Mouse (Mus musculus): ENCODE measurements around the gene Rab3ip. TPM values are rescaled to one million over a fixed set of nuclear protein-coding genes. Genes with fewer than 3 reads are reported as not detected.

Rab3ip gene
- total RNA-seq, 2 experiments from 2014 or later, result 64.9 to 67.7 TPM

DNA sequence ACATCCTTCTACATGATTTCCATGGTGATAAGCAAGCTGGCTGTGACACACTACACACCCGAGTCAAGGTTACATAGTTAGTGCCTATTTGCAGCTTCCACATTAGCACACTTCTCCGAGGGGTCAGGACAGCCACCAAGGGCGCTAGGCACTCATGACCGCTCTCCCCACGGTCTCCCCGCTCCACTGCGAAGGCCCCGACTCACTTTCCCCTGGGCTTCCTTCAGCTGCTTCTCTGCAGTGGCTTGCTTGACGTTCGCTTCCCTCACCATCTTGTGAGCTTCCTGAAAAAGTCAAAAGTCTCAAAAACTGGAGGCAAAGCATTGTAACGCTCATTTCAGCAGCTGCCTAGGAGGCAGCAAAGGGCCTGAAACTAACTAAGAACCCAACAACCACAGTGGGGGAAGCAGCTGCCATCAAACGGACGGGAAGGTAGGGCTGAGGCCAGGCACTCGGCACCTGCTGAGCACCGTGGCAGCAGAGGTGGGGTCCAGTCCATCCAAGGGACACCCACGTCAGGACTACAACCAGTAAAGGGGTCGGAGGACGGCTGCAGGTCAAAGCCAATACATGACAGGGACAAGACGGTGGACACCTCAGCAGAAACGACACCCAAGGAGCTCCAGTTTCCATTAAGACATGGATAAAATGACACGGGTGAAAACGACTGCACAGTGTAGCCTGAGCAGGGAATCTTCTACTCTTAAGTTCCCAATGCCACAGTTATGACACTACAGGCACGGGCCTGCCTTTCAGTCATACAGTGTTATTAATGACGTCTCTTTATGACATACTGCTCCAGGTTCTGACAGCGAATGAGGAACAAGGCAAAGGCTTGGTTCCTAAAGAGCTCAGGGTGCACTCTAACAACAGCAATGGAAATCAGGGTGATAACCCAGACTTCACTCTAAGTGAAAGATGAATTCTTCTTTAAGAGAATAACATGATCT lies 30.9 kb downstream of the Rab3ip start:
- DNase-seq, result no peak

DNA sequence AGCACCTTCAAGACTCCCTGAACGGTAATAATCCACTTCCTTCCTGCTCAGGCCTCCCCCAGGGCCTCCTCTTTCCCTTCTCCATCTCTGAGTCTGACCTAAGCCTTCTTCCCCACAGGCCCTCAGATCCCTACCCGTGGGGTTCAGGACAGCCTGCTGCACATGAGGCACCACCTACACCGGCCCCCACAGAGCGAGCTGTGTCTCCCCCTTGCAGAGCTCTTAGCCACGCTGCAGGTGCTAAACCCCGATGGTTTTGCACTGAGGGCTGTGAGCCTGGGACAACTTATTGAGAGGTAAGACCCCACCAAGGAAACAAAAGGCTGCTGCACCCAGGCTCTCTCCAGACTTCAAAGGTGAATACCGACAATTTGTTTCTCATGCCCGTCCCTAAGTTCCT lies 34.0 kb downstream of the Rab3ip start:
- no peak for DNase-seq

DNA sequence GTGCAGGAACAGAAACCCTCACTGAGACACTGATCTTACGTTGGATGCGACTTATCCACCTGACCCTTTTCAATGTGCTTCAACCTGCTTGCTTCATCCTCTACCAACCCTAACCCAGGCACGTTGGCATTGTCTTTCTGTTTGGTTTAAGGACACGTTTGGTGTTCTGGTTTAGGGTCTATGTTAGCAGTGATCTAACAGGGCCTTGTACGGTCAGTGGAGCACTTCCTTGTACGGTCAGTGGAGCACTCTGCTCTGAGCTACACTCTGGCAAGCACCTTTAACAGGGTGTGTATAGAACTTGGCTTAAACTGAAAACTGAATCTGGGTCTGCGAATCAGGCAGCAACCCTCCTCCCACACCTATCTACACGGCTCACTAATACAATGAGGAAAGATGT lies 35.3 kb downstream of the Rab3ip start:
- DNase-seq, result no peak

DNA sequence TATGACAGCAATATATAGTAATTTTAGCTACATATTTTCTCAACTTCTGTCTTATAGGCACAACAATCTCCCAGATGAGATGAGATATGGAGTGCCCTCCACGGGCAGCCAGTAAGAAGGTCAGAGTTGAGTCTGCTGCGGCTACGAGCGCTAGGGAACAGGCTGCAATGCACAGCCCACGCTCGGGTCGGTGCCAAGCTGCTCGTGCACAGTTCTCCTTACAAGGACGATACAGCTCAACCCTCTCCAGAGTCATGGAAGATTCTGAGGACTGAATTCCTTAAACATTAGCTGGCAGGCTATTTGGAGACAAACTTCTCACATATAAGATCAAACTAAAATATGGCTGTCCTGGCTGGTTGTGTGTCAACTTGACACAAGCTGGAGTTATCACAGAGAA lies 36.0 kb downstream of the Rab3ip start:
- no peak for DNase-seq

DNA sequence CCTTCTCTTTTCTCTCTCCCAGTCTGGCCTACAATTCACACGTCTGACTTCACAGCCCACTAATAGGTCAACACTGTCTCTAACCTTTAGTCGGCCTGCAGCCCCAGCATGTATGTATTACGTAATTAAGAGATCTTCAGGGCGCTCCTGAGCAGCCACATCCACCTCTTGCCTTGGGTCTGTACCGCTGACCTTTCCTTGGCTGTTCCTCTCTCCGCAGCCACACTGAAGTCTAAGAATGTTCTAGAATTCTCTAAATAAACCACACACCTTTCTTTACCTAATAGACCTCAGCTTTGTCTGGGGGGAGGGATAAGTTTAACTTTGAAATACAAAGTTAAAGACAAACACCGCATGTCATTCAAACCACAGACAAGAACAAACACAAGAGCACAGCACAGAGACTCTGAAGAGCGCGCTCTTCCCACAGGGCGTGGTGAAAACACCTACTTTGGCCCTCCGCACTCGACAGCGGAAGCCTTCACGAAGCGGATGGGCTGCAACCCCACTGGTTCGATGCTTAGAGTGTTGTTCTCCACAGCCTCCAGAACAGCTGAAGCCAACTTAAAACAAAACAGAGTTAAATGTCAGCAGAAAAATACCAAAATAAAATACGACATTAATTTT lies 36.8 kb downstream of the Rab3ip start:
- no peak for DNase-seq

DNA sequence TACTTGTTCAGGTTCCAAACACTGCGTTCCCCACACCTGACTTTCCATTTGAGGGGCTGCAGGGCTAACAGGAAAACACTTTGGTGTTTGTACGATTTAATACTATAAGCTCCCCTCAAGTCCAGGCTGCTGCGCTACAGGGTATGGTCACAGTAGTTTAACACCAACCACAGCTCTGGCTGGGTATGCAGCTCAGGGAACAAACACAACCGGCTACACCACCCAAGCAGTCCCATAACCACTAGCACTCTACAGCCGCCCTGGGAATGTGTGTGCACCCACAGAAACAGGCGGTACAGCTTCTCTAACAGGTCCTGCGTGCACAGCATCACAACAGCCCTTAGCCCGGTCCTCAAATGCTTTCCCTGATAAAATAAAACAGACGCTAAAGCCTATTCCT lies 37.7 kb downstream of the Rab3ip start:
- no peak for DNase-seq

DNA sequence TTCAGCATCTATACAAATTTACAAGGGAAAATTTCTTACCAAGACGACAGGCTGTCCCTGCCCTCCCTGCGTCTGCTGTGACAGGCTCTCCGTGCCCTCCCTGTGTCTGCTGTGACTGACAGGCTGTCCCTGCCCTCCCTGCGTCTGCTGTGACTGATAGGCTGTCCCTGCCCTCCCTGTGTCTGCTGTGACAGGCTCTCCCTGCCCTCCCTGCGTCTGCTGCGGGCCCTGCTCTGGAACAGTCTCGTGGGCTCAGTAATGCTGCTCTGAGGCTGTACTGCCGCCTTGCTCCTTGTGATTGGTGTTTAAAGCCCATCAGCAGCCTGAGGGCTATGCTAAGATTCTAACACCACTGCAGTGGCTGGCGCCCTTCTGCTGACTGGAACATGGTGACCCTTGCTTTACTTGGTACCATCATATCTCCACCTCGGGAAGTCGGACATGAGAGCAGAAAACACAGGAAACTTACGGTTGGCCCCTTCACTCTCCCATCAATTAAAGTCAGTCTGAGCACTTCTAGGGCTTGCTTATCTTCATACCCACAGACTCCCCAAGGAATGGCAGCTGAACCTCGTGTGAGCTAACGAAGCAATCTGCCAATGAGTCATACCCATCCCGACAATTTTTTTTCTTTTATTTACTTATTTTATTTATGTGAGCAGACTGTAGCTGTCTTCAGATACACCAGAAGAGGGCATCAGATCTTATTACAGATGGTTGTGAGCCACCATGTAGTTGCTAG lies 41.5 kb downstream of the Rab3ip start:
- DNase-seq, result no peak

DNA sequence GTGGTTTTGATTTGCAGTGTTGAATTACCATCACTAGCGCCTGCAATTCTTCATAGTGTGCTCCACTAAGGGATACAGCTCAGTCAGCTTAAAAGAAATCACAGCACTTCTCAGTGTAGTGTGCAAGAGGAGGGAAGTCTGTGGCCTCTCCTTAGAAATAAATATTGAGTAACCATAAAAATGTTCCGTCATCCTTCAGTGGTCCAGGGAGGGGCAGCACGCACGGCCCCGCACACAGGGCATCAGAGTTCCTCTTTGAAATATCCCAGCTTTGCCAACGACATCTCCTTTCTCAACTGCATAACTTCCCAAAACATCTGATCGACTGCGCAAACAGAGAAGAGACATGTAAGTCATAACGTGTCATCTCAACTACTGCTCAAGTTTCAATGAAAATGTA lies 43.8 kb downstream of the Rab3ip start:
- no peak for DNase-seq

DNA sequence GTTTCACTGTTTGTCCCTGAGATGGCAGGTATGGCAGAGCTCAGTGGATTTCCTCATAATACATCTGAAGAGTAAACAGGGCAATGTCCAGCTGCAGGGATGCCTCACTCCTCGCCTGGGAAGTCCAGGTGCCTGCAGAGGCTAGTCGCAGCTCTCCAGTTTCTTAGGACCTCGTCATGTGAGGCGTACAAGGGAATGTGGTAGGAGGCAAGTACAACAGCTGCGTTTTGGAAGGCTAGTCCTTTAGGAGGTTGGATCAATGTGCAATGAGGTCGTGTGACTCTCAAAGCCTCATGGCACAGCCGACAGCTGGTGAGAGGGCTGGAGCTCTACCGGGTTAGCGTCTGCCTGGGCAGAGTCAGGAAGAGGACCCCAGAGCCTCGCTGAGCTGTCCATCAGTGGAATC lies 46.1 kb downstream of the Rab3ip start:
- DNase-seq, result no peak

DNA sequence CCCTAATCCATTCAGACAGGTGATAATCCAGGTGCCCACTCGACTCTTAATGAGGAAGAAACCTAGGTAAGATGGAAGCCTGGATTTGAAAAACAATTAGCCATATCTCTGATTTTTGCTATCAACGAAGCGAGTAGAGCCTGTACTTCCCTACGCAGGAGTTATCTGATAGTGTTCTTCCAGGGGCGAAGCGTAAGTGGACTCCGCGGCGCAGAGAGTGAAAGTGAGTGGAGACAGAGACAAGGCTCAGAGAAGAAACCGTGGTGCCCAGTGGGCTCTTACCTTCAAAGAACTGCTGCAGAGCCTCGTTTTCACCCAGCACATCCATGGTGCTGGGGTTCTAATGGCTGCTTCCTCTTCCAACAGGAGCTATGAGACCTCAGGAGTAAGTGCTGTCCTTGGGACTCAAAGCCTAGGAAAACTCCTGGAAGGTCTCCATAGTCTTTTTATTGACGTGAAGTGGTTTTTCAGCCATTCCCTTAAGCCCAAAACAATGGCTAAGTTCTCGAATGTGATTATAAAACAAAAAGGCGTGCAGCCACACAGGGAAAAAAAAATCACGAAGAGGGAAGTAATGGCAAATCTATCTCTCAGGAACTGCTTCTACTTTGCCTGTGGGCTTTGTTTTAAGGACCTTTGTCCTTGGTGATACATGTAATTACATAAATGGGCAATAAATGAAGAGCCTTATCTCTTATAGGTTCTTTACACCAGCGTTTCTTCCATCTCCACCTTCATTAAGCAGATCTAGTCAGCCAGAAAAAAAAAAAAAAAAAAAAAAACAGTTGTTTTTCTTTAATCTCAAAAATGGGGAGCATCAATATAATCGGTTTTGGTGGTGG lies 54.0 kb downstream of the Rab3ip start, which contains the start of gene Myrfl:
Gene Myrfl, minus strand, starts transcription at position 584 of the 842 bp plus-strand sequence.
- no peak for DNase-seq

DNA sequence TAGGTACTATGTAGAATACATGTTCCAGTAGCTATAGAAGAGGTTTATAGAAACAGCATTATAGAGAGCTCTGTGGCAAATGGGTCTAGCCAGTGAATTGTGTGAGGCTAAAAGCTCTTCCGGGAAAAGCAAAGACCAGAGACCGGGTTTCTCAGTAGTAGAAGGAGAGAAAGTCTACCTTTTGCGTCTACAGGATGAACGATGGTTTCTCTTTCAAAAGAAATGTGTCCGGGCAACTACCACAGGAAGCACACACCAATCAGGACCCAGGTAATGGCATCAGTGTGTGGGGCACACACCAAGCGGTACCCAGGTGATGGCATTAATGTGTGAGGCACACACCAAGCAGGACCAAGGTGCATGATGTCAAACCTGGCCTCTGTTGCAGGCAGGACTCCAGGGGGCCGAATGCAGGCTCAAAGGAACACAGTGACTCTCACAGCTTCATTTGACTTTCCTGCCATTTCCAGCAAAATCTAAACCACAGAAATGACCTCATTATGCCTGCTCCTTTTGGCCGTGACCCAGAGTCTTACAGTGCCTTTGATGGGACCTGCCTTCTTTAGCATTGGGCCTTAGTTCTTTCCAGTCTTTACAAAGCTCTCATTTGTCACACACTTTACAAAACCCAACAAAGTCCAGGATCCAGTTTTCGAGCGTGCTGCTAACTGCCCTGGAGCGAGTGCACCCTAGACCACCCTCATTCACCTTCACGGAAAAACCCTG lies 55.3 kb downstream of the Rab3ip start:
- DNase-seq, result no peak

DNA sequence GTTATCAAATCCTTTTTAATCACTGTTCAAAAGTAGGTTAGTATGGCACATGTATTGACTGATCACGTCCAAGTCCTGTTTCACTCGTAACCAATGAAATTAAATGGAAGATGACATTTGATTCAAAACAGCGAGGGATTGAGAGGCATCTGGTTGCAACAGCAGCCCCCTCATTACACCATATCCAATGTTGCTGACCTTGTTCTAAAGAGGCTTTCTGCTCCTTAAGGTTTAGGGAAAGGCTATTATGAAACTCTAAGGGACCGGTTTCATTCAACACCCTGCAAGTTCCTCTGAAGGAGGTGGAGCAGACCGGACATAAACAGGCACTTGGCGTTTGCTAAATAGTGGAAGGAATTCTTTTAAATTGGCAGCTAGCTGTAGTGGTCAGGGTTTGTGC lies 56.0 kb downstream of the Rab3ip start:
- DNase-seq, result no peak

DNA sequence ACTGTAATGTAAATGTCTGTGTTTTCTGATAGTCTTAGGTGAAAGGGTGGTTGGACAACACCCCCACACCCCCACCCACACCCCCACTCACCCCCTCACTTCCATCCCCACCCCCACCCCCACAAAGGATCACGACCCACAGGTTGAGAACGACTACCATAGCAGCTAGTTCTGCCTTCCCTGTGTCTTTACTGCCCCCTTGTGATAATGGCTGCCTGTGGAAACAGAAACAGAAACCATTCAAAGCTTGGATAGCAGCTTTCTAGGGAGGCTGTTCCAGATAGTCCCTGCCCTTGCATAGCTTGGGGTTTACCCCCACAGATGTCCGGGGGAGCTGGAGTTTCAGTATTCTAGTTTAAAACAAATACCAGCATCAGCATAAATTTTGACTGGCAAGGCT lies 56.8 kb downstream of the Rab3ip start:
- DNase-seq, result peak in 1 of 2 experiments; percentile 45

DNA sequence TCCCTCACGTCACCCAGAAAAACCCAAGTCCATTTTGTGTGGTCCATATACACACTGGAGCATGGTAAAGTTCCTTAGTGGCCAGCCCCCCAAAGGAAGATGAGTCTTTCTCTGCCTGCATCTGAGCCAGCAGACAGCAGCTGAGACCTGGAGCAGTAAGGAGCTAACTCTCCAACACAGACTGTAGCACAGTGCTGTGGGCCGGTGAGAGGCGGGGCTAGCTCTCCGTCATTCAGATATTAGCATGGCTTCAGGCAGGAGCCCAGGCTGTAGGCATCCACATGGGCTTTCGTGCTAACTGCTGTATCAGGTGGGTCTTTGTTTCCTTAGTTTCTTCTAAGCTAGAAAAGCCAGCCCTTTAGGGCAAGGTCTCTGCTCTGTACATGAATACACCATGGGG lies 60.0 kb downstream of the Rab3ip start:
- DNase-seq, result no peak

DNA sequence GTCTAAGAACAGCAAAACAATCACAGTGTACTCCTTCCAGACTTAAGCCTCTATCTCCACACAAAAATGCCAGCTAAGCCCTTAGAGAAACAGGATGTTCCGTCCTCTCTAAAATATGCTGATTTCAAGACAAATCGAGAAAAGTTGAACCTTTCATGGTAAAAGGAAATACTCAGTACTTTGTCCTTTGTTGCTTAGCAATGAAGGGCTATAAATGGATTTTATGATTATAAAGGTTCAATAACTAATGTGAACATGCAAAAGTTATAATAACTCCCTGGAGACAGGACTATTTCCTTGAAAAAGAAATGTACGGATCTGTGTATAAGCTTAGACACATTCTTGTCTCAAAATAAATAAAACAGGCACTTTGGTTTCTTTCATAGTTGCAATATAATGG lies 66.0 kb downstream of the Rab3ip start:
- no peak for DNase-seq

DNA sequence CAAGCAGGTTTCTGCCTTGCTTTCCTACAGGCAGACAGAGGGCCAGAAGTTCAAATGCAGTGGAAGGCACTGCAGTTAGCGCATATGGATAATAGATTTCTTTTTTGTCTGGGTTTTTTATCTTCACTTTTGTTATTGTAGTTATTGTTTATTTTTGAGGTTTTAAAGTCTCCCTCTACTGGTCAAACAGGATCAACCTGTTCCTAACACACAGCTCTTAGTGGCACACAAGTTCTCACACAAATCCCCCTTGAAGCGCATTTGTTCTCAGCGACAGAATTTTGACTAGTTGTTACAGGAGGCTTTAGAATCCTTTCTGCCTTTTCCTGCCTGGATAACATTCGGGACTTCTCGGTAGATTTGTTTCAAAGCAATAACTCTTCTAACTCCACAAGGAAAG lies 67.0 kb downstream of the Rab3ip start:
- no peak for DNase-seq

DNA sequence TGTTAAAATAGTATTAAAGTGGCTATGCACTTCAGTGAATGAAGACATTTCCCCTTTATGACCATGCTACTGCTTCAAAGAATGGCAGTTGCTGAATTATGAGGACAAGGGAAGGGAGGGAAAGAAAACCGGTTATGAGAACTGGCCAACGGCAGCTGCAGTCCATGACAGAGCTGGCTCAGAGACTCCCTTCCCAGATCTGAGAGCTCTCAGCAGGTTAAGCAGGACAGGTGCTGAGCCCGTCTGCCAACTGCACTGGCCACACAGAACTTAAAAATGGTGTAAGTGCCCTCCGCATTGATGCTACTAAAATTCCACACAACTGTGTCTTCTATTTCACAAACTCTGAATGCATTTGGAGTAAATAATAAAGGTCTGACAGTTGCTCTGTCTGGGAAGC lies 73.1 kb downstream of the Rab3ip start:
- no peak for DNase-seq

DNA sequence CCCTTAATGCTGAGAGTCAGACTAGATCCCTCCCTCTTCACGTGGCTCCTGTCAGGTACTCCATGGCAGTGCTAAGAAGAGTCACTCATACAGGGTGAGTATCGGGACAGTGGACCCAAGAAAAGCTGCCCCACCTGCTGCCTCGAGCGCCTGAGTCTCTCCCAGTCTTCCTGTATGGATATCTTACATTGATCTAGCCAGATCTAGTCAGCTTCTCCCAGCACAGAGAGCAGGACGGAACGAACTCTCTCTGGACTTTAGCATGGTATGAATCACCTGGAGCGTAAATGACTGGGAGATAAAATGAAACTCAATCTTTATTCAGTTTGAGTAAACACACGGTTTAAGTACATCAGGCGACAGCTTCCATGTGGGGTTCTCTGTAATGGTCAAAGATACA lies 76.1 kb downstream of the Rab3ip start:
- DNase-seq, result no peak

DNA sequence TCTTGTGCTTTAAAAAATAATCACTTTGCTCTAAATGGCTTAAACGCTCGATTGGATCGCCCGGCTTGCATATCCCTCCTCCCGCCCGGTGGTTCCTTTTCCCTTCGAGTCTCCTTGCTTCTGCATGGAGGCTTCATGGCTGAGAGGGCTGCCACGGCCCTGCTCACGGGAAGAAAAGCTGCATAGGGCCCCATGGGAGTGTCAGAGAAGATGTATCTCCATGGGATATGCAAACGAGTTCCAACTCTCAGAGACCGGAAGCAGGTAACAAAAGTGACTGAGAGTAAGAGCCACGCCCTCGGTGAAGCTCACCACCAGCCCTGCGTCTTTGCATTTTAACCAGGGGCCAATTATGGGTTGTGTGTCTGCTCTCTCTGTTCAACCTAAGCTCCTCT lies 78.6 kb downstream of the Rab3ip start:
- DNase-seq, result no peak

DNA sequence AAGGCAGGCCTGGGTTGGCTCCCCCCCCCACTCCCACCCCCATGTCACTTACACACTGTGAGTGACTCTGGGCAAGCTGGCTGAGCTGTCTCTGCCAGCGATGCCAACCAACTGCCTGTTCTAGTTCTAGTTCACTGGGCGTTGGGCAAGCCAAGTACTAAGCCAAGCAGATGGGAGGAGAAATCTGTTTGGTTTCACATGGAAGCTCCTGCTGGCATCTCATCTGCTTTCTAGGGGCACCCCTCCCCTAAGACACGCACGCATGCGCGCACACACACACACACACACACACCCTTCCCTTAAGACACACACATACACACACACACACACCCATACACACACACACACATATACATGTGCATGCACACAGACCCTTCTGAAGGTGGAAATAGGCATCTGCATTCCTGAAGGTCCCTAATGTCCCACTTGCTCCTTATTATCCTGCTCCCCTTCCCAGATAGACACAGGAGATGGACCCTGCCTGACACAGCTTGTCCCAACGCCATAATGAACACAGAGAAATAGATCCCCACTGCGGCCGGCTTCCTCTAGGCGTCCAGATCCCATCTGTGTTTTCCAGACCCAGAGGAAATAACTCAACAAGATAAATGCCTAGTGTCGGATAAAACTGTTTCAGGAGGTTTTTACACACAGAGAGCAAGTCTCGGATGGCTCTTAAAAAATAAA lies 79.1 kb downstream of the Rab3ip start:
- peak; percentile 59 to 60 for DNase-seq

DNA sequence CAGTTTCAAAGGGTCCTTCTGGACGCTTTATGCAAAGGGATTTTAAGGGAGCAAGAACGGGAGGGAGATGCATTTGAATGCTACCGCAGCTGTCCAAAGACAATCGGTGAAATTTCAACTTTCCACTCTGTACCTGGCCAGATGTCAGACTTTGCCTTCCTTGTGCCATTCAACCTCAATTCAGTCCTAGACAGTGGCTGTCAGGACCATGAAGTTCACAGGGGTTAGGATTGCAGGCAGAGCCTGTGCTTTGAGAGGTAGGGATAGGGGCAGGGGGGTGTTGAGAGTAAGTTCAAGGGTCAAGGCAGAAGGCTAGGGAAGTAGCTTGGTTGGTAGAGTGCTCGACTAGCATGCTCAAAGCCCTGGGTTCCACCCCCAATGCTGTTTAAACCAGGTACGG lies 79.8 kb downstream of the Rab3ip start:
- DNase-seq, result no peak

Data from layer of hippocampus, postnatal 36 days (tissue).